Mouse (Mus musculus) macrophage (primary cell): ENCODE results near the gene 4930432K21Rik. TPM values are rescaled to one million over a fixed set of nuclear protein-coding genes. Genes with fewer than 3 reads are reported as not detected.

Source experiments
- H3K27ac ChIP-seq: fragments of 350-480 bp; formaldehyde crosslinking; 2 replicates; pipeline ENCODE4 v1.9.0; 2021
- H3K36me3 ChIP-seq: fragments of 350-480 bp; formaldehyde crosslinking; 2 replicates; pipeline ENCODE4 v1.9.0; 2021; ENCODE audit errors: inconsistent target
- H3K4me3 ChIP-seq: fragments of 350-480 bp; formaldehyde crosslinking; 2 replicates; pipeline ENCODE4 v1.9.0; 2021; ENCODE audit errors: inconsistent target
- H3K79me2 ChIP-seq: fragments of 350-480 bp; formaldehyde crosslinking; 2 replicates; pipeline ENCODE4 v1.9.0; 2021; ENCODE audit errors: inconsistent target
- WGBS: methylation state at CpG from one replicate; pipeline ENCODE4 v1.1.7; 2026; ENCODE audit warnings: inconsistent platforms; ENCODE audit not compliant: missing documents; 5-methylcytosine and 5-hydroxymethylcytosine counted together
- polyA plus RNA-seq: library from polyadenylated mRNA; stranded (reverse); fragments of 250-400 nt; gene quantifications from 3 replicates; pipeline ENCODE4 v1.2.4, GENCODE M21; 2018; ENCODE audit warnings: inconsistent platforms

4930432K21Rik gene
- polyA plus RNA-seq, 1 experiment from 2014 or later: 0.82 TPM

DNA sequence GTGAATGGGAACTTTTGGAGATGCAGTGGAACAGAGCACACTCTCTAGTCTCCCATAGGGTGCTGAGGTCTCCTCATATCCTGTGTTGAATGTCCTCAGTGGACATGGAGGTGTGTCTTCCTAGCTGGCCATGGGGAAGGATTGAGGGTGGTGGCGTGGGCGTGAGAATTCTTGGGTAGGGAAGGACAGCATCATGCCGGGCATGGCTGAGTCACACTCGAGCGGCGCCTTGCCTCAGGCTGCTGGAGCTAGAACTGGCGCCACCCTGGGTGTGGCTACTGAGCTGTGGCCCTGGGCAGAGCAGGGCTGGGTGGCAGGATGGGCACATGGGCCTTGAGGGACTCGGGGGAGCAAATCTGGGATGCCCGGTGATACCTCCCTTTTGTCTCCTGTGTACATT lies 54.6 kb downstream of the 4930432K21Rik start:
- H3K79me2 ChIP-seq: peaks cover 64% of the 10 kb centered on the region
- peaks cover 18% of the 10 kb centered on the region; the same call in 1 of the 2 replicates for H3K36me3 ChIP-seq
- peak overlapping the region; percentile 71 for H3K4me3 ChIP-seq
- 3% methylated on average over 9 of the region's 9 CpGs for WGBS
- peak overlapping the region; percentile 99 for H3K27ac ChIP-seq

DNA sequence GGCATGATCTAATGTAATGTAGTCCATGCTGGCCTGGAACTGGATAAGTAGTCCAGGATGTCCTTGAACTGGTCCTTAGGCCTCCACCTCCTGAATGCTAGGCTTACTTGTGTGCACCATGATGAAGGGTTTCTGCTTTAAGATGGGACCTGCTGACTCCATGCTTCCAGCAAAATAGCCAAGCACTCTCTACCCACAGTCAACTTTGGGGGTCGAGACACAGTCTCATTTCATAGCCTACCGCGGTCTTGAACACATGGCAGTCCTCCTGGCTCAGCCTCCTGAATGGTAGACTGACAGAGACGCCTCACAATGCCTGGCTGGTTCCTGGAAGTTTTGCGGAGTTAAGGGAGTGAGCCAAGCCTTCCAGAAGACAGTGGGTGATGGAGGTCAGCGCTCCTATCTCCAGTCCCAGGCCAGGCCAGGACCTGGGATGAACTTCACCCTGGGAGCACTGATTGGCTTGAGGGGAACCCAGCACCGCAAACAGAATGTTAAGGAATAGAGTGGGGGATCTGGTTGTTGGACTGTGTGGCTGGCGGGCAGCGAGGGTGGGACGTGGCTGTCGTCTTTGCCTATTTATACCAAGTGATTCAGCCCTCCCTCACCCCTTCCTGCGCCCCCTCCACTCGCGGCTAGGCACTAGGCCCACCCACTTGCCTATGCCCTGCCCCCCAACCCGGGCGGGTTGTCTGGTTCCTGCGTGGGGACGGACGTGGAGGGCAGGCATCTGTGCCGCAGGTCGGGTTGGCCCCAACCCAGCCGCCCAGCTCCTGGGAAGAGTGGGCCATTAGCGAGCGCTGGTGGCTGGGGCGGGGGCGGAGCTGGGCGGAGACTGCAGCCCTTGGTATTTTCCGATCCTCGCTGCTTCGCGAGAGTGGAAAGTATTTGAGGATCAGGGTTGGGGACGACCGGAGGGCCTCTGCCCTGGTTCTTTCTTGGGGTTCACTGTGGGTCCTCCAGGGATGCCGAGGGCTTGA lies 55.4 kb downstream of the 4930432K21Rik start:
- Histone ChIP-seq H3K4me3 (peak overlapping the region; percentile 71), H3K27ac (peak overlapping the region; percentile 99), H3K79me2 (peaks cover 71% of the 10 kb centered on the region), H3K36me3 (peaks cover 18% of the 10 kb centered on the region; the same call in 1 of the 2 replicates)
- 5% methylated on average over 34 of the region's 34 CpGs for WGBS

DNA sequence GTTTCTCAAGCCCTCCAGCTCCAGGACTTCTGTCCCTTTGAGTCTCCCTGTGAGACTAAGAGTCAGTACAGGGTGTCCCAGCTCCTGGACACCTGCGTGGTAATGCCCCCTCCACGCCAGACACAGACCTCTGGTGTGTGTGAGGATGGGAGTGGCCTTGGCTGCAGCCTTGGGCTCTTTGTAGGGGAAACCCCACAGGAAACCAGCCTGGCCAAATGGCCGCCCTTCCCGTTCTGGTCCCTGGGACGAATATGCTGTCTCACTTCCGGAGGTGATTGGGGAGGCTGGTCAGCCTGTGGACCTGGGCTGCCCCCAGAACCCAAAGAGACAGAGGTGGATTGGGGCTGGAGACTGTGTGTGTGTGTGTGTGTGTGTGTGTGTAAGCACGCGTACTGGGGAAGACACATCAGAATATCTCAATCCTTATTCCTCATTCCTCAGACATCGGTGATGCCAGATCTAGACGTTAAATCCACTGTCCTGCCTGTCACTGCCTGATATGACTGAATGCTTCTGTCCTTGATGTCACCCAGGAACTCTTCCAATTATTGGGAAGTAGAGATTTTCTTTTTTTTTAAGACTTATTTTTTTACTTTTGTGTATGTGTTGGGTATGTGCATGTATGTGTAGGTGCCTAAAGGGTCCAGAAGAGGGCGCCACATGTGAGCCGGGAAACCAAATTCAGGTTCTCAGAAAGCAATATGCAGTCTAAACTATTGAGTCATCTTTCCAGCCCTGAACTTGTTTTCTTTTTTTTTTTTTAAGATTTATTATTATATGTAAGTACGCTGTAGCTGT lies 56.3 kb downstream of the 4930432K21Rik start:
- peaks cover 18% of the 10 kb centered on the region; the same call in 1 of the 2 replicates for H3K36me3 ChIP-seq
- H3K79me2 ChIP-seq: peaks cover 81% of the 10 kb centered on the region
- H3K27ac ChIP-seq: peak overlapping the region; percentile 99
- peak overlapping the region; percentile 71 for H3K4me3 ChIP-seq
- 19% methylated on average over 13 of the region's 13 CpGs for WGBS

DNA sequence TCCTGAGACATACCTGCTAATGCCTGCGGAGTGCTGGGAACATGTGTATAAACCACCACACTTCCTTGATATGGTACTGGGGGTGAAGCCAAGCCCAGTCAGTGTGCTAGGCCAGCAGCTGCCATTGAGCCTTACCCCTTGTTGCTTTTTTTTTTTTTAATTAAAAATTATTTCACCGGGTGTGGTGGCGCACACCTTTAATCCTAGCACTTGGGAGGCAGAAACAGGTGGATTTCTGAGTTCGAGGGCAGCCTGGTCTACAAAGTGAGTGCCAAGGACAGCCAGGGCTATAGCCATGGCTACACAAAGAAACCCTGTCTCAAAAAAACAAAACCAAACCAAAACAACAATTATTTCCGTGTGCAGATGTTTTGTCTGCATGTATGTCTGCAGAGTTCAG lies 57.2 kb downstream of the 4930432K21Rik start:
- Histone ChIP-seq H3K4me3 (no peak overlapping the region; the same call in 1 of the 2 replicates), H3K79me2 (peaks cover 88% of the 10 kb centered on the region), H3K36me3 (peaks cover 18% of the 10 kb centered on the region; the same call in 1 of the 2 replicates), H3K27ac (peak overlapping the region; percentile 99)
- WGBS: 94% methylated on average over 5 of the region's 5 CpGs

DNA sequence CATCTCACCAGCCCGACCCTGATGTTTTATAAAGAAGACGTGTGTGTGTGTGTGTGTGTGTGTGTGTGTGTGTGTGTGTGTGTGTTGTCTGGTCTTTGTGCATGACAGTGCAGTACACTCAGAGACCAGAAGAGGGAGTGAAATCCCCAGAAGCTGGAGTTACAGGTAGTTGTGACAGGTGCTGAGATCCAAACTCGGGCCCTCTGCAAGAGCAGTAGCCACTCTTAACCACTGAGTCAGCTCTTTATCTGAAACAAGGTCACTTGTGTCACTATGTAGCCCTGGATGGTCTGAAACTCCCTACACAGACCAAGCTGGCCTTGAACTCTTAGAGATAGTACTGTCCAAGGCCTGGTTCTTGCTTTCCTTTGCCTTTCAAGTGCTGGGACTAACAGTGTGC lies 58.8 kb downstream of the 4930432K21Rik start:
- H3K36me3 ChIP-seq: peaks cover 26% of the 10 kb centered on the region
- H3K79me2 ChIP-seq: peaks cover 79% of the 10 kb centered on the region
- peak overlapping the region; percentile 94 for H3K27ac ChIP-seq
- 86% methylated on average over 1 of the region's 3 CpGs for WGBS
- no peak overlapping the region for H3K4me3 ChIP-seq

DNA sequence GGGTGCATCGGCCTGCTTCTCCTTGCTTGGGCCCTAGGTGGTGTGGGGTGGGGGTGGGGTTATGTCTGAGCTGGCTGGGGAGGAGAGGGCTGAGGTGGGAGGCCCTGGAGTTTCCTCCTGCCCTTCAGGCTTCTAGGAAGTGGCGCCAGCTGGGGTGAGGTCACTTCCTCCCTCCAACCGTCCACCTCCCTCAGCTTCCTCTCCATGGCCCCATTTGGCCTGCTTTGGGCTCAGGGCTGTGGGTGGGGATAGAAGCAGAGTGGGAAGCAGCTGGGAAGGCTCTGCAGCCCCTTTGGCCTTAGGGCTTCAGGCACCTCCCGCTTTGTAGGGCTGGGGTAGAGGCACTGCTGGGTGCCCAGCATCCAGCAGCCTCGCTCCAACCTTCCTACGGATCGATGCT lies 60.0 kb downstream of the 4930432K21Rik start:
- Histone ChIP-seq H3K27ac (peak overlapping the region; percentile 94), H3K36me3 (peaks cover 32% of the 10 kb centered on the region), H3K4me3 (peak overlapping the region; percentile 9; the same call in 1 of the 2 replicates), H3K79me2 (peaks cover 68% of the 10 kb centered on the region)
- 15% methylated on average over 6 of the region's 7 CpGs for WGBS

DNA sequence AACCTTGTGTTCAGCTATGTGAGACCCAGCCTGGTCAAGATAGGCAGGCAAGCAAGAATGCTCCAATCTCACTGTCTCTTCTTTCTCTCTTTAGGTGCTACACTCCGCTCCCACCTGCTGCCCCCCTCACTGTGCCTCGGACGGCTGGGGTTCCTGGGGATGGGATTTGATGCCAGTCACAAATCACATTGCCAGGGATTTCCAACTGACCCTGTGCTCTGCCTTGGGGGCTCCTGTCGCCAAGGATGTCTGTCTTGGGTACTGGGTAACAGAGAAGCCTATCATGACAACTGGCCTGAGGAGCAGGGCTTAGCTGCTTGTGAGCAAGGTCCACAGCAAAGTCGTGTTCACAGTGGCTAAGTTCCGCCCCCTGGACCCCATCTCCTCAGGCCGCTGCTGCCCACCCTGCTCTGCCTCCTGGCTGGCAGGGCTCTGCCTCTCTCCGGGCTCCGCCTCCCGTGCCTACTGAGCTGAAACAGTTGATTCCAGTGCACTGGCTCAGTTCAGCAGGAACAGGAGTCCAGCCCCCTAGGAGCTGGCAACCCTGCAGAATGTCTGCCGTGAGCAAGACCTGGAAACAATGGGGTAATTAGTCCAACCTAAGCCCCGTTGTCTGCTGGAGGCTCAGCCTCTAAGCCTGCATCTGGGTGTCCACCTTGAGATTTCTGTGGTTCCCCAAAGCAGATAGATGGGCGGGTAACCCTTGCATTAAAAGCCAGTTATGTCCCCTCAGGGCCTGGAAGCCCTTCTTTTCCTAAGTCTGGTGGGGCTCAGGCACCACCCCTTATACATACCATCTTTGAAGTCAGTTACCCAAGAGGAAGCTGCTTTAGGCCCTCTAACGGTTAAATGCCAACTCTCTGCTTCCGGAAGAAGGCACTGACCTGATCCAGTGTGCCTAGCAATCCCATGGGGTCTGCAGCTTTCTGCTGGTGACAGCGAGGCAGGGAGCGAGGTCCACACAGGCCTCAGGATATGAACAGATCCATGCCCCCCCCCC lies 60.9 kb downstream of the 4930432K21Rik start:
- Histone ChIP-seq H3K36me3 (peaks cover 38% of the 10 kb centered on the region), H3K4me3 (peak overlapping the region; percentile 9; the same call in 1 of the 2 replicates), H3K27ac (peak overlapping the region; percentile 94), H3K79me2 (peaks cover 60% of the 10 kb centered on the region)
- WGBS: 25% methylated on average over 17 of the region's 17 CpGs

DNA sequence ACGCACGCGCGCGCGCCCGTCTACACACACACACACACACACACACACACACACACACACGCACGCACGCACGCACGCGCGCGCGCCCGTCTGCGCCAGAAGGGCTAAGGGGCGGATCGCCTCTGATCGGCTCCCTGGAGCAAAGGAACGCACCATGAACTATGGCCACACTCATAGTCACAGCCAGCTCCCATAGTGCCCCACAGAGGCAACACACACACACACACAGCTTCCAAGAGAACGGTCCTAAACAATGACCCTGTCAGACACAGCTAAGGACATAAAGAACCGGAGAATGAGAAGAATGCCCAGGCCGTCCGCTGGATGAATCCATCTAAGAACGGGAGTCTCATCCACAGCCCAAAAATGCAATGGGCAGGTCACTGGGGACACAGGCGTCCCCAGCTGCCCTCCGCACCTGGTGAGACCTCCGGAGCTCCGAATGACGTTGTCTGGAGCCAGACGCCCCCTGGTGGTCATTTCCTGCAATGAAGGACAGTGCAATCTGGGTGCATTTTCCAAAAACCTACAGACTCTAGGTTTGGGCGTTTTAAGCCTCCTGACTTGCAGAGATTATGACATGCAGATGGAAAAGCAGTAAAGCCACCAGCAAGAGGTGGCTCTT lies 62.5 kb downstream of the 4930432K21Rik start:
- Histone ChIP-seq H3K27ac (no peak overlapping the region), H3K4me3 (no peak overlapping the region), H3K36me3 (peaks cover 43% of the 10 kb centered on the region), H3K79me2 (peaks cover 46% of the 10 kb centered on the region)
- WGBS: 55% methylated on average over 24 of the region's 34 CpGs

DNA sequence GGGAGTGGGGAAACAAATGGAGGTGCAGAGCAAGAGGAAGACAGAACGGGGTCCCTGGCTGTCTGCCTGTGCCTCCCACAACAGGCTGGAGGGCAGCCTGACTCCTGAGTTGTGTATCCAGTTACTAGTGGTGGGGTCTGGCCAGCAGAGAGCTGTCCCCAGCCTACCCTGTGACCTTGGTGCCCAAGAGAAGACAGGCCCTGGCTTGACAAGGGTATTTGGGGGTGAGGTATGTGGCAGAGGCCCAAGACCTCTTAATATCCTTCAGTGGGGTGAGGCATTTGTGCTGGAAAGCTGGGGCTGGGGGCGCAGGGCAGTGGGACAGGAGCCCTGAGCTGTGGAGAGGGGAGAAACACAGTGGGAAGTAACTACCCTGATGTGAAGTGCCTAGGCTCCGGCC lies 63.4 kb downstream of the 4930432K21Rik start:
- peaks cover 42% of the 10 kb centered on the region for H3K36me3 ChIP-seq
- no peak overlapping the region for H3K27ac ChIP-seq
- H3K4me3 ChIP-seq: no peak overlapping the region
- H3K79me2 ChIP-seq: peaks cover 37% of the 10 kb centered on the region
- 92% methylated on average over 3 of the region's 3 CpGs for WGBS

DNA sequence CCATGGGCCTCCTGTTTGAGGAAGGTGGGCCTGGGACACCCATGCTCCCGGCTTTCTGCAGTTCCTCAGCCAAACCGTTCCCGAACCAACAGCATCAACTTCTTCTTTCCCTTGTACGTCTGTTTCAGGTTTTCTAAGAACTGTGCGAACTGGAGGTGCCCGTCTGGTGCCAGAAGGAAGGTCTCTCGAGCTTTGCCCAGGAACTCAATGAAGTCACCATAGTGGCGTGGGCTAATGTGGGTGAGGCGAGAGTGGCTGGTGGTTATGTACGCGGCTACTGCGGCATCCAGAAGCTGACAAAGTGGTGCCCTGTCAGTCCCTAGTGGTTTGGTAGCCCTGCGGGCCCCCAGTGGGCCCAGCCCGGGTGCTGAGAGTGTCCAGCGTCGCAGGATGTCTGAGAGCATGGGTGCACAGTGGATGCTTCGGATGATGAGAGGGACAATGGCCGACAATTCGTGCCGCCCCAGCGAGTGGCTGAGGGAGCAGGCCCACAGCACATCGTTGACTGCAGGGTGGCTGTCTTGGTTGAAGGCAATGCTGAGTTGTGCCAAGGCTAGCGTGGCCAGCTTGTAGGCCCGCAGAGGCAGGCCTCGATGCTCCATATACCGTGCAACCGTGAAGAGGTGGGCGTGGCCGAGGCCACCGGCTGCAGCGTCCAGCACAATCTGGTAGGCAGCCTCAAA lies 64.2 kb downstream of the 4930432K21Rik start:
- Histone ChIP-seq H3K79me2 (peaks cover 29% of the 10 kb centered on the region), H3K36me3 (peaks cover 45% of the 10 kb centered on the region), H3K4me3 (no peak overlapping the region), H3K27ac (no peak overlapping the region)
- 93% methylated on average over 27 of the region's 31 CpGs for WGBS

DNA sequence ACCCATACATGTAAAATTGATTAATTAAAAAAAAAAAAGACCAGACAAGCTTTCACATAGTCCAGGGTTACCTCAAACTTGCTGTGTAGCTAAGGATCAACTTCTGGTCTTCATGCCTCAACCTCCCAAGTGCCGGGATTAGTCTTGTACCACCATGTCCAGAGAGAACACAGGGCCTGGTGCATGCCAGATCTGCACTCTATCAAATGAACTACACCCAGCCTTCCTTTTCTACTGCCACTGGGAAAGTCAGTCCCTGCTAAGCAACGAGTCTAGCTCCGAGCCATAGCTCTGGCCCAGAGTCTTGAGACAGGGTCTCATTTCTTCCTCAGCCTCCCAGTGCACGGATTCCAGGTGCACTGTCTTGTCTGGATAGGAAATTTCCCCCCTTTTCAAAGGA lies 65.5 kb downstream of the 4930432K21Rik start:
- Histone ChIP-seq H3K79me2 (peaks cover 16% of the 10 kb centered on the region), H3K4me3 (no peak overlapping the region), H3K36me3 (peaks cover 45% of the 10 kb centered on the region), H3K27ac (no peak overlapping the region)
- WGBS: 95% methylated on average over 4 of the region's 4 CpGs

DNA sequence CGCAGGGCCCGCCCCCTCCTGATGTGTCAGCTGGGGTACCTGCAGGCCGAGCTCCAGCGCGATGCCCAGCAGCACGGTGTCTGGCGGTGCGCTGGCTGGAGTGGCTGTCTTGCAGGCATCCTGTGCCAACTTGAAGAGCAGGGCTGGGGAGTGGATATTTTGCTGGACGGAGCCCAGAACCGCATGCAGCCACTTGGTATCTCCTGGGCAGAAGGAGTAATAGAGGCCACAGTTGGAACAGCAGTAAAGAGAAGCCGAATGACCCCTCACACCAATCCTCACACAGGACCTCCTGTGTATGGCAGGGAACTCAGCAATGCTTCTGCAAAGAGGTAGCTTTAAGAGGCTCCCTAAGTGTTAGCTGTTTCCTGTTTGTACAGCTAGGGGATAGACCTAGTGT lies 69.4 kb downstream of the 4930432K21Rik start:
- WGBS: 96% methylated on average over 11 of the region's 11 CpGs
- H3K36me3 ChIP-seq: peaks cover 31% of the 10 kb centered on the region; the same call in 1 of the 2 replicates
- H3K79me2 ChIP-seq: no peaks in the 10 kb centered on the region
- no peak overlapping the region for H3K4me3 ChIP-seq
- H3K27ac ChIP-seq: no peak overlapping the region

DNA sequence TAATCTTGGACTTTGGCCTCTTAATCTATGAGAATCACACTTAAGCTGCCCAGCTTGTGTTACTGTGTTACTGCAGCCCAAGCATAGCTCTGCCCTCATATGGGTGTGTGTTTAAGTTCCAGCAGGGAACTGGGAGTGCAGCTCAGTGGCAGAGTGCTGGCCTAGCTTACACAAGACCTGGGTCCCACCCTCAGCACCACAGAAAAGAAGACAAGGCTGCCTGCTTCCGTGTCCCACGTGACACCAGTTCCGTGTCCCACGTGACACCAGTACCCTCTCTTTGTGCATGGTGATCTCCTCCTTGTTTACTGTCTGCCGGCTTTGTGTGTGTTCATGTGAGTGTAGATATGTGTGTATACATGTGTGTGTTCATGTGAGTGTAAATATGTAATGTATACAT lies 70.3 kb downstream of the 4930432K21Rik start:
- no peak overlapping the region for H3K27ac ChIP-seq
- no CpG with 5 or more reads among the region's 5 CpGs for WGBS
- no peak overlapping the region for H3K4me3 ChIP-seq
- H3K79me2 ChIP-seq: no peaks in the 10 kb centered on the region
- H3K36me3 ChIP-seq: peaks cover 30% of the 10 kb centered on the region; the same call in 1 of the 2 replicates
